Mouse (Mus musculus): ENCODE data around the gene Snd1. TPM values are rescaled to one million over a fixed set of nuclear protein-coding genes. Genes with fewer than 3 reads are reported as not detected.

Gene Snd1
- polyA plus RNA-seq, 2 experiments: 104 to 120 TPM

DNA sequence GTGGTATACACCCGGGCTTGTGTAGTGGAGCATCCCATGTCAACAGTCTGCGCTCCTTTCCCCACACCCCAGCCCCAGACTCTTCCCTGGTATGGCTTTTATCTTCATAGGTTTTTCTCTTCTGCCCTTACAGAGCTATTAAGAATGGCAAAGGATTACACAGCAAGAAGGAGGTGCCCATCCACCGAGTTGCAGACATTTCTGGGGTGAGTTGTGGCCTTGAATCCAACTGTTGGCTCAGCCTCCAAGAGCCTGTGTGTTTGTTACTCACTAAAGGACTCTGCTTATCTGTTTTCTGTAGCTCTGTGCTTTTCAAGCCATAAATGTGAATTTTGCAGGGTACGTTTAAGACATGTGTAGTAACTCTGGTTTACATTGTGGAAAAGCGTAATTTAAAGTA, 249.8 kb downstream of the Snd1 start:
- H3K4me3 ChIP-seq (replicated peaks; ENCODE audit: low read length): no peak overlapping the region
- H3K9me3 ChIP-seq (ENCODE audit: control insufficient read depth, low read length): no peaks in the 10 kb centered on the region
- no peak overlapping the region for H3K4me2 ChIP-seq (replicated peaks; ENCODE audit: low read depth, low read length, severe bottlenecking)
- TF ChIP-seq POLR2A (IDR thresholded peaks at IDR 0.05; ENCODE audit: borderline replicate concordance, extremely low read depth, insufficient read depth, insufficient read length): no peak
- H3K9ac ChIP-seq (ENCODE audit: low read depth, low read length, severe bottlenecking): no peak overlapping the region
- H3K4me1 ChIP-seq (ENCODE audit: control insufficient read depth, insufficient read depth, low read length): 0 out of 2 replicates have a peak, but pooled peaks cover 3% of the 10 kb centered on the region
- H3K27ac ChIP-seq (replicated peaks; ENCODE audit: low read depth, low read length): no peak overlapping the region
- ATAC-seq (ENCODE audit: low FRiP score, low read depth) (no peak), DNase-seq (ENCODE audit: low spot score) (no peak)
- 84% methylated on average over 5 of the region's 5 CpGs for WGBS
- H3K36me3 ChIP-seq (ENCODE audit: control insufficient read depth, insufficient read depth, low read length): peaks cover 7% of the 10 kb centered on the region; the same call in 1 of the 2 replicates
- no peaks in the 10 kb centered on the region for H3K27me3 ChIP-seq (ENCODE audit: control insufficient read depth, insufficient read depth, low read length)

DNA sequence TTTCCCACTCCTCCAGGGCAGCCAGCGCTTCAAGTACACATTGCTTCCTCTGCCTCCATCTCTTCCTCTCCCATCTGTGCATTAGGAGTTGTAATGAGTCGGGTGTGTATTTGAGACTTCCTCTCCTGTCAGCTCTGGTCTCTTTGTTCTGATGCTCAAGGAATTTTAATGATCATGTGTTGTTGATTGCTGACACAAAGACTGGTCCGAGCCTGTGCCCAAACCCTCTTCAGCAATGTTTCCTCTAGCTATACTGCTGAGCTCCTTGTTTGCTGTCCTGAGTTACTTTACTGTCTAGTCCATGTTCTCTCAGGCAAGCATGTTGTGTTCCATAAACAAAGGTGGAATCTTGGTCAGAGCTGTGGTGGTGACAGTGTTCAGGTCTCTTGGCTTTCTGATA, 254.3 kb downstream of the Snd1 start:
- Histone ChIP-seq H3K4me1 (ENCODE audit: control insufficient read depth, insufficient read depth, low read length) (0 out of 2 replicates have a peak, but pooled peaks cover 3% of the 10 kb centered on the region), H3K9me3 (ENCODE audit: control insufficient read depth, low read length) (no peaks in the 10 kb centered on the region), H3K9ac (ENCODE audit: low read depth, low read length, severe bottlenecking) (no peak overlapping the region), H3K27ac (replicated peaks; ENCODE audit: low read depth, low read length) (no peak overlapping the region), H3K36me3 (ENCODE audit: control insufficient read depth, insufficient read depth, low read length) (peaks cover 12% of the 10 kb centered on the region; the same call in 1 of the 2 replicates), H3K27me3 (ENCODE audit: control insufficient read depth, insufficient read depth, low read length) (no peaks in the 10 kb centered on the region), H3K4me3 (replicated peaks; ENCODE audit: low read length) (no peak overlapping the region), H3K4me2 (replicated peaks; ENCODE audit: low read depth, low read length, severe bottlenecking) (no peak overlapping the region)
- no peak for TF ChIP-seq POLR2A (IDR thresholded peaks at IDR 0.05; ENCODE audit: borderline replicate concordance, extremely low read depth, insufficient read depth, insufficient read length)
- 14% methylated on average over 3 of the region's 3 CpGs for WGBS
- no peak for DNase-seq (ENCODE audit: low spot score)
- no peak for ATAC-seq (ENCODE audit: low FRiP score, low read depth)

DNA sequence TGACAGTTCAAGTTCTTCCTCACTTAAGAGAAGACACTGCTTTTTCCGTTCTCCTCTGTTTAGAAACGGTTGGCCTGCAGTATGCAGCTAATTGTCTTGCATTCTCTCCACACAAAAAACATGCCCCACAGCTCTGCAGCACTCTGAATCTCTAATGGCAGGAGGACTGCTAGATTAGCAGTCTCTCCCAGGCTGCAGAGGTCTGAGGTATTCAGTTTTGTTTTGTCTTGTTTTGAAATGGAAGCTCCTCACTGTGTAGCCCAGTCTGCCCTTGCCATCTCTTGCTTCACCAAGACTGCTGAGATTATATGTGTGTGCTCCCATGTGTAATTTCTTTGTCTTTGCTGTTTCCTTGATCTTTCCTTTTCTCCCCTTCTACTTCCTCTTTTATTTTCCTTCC, 254.7 kb downstream of the Snd1 start:
- no peak for TF ChIP-seq POLR2A (IDR thresholded peaks at IDR 0.05; ENCODE audit: borderline replicate concordance, extremely low read depth, insufficient read depth, insufficient read length)
- H3K4me2 ChIP-seq (replicated peaks; ENCODE audit: low read depth, low read length, severe bottlenecking): no peak overlapping the region
- 0 out of 2 replicates have a peak, but pooled peaks cover 3% of the 10 kb centered on the region for H3K4me1 ChIP-seq (ENCODE audit: control insufficient read depth, insufficient read depth, low read length)
- DNase-seq (ENCODE audit: low spot score) (no peak), ATAC-seq (ENCODE audit: low FRiP score, low read depth) (no peak)
- no peak overlapping the region for H3K9ac ChIP-seq (ENCODE audit: low read depth, low read length, severe bottlenecking)
- H3K36me3 ChIP-seq (ENCODE audit: control insufficient read depth, insufficient read depth, low read length): peaks cover 12% of the 10 kb centered on the region; the same call in 1 of the 2 replicates
- H3K27ac ChIP-seq (replicated peaks; ENCODE audit: low read depth, low read length): no peak overlapping the region
- H3K4me3 ChIP-seq (replicated peaks; ENCODE audit: low read length): no peak overlapping the region
- no peaks in the 10 kb centered on the region for H3K27me3 ChIP-seq (ENCODE audit: control insufficient read depth, insufficient read depth, low read length)
- no peaks in the 10 kb centered on the region for H3K9me3 ChIP-seq (ENCODE audit: control insufficient read depth, low read length)
- WGBS: 37% methylated on average over 2 of the region's 2 CpGs

DNA sequence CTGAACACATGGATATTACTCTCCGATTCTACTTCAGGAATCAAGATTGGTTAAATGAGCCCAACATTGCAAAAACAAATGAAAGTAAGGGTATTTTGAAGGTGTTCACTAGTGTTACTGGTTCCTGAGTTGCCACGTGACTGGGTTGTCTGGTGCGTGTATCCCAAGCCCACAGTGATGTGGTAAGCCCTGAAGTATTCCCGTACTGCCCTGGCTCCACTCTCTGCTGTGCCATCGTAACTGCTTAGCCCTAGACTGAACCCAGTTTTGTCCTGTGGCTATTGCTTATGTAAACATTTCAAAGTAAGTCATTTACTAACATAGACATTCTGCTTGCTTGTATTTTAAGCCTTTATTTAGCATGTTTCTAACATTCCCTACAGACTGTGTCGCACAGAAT, 256.3 kb downstream of the Snd1 start:
- ATAC-seq (ENCODE audit: low FRiP score, low read depth): no peak
- no peak for TF ChIP-seq POLR2A (IDR thresholded peaks at IDR 0.05; ENCODE audit: borderline replicate concordance, extremely low read depth, insufficient read depth, insufficient read length)

DNA sequence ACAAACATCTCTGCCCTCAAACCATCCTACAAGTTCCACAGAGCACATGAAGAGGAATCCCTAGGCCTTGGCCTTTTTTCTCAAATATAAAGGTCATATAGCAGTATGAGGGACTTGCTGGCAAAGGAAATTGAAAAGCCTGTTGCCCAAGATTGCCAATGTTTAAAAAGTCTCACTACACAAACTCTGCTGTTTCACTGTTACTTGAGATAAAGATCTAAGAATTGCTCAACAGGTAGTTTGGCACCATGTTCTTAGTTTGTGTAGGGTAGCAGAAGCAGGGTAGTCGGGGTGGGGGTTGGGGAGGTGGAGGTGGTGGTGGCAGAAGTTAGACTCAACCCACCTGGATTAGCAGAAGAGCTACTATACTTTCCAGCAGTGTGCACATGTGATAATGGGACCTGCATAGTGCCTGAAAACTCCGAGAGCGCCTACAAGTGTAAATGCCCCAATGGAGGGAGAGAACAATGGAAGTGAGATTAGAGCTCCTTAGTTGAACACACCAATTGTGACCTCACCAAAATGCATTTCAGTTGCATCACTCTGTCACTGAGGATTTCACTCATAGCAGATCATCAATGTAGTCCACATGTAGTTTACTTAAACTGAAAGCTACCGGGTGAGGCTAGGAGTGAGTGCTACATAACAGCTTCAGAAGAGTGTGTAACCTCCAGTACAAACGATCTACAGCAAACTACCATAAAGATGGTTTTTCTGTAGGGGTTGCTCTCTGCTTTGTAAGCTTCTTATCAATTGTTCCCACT, 259.1 kb downstream of the Snd1 start:
- ATAC-seq (ENCODE audit: low FRiP score, low read depth): no peak
- Histone ChIP-seq H3K4me3 (replicated peaks; ENCODE audit: low read length) (no peak overlapping the region), H3K36me3 (ENCODE audit: control insufficient read depth, insufficient read depth, low read length) (0 out of 2 replicates have a peak, but pooled peaks cover 4% of the 10 kb centered on the region), H3K9ac (ENCODE audit: low read depth, low read length, severe bottlenecking) (no peak overlapping the region), H3K9me3 (ENCODE audit: control insufficient read depth, low read length) (no peaks in the 10 kb centered on the region), H3K27ac (replicated peaks; ENCODE audit: low read depth, low read length) (no peak overlapping the region), H3K4me1 (ENCODE audit: control insufficient read depth, insufficient read depth, low read length) (no peaks in the 10 kb centered on the region), H3K4me2 (replicated peaks; ENCODE audit: low read depth, low read length, severe bottlenecking) (no peak overlapping the region), H3K27me3 (ENCODE audit: control insufficient read depth, insufficient read depth, low read length) (no peaks in the 10 kb centered on the region)
- 91% methylated on average over 5 of the region's 5 CpGs for WGBS
- no peak for TF ChIP-seq POLR2A (IDR thresholded peaks at IDR 0.05; ENCODE audit: borderline replicate concordance, extremely low read depth, insufficient read depth, insufficient read length)
- no peak for DNase-seq (ENCODE audit: low spot score)

More for the DNA sequence above, 256.3 kb downstream of the Snd1 start:
- DNase-seq (ENCODE audit: low spot score): no peak
- 87% methylated on average over 6 of the region's 6 CpGs for WGBS
- Histone ChIP-seq H3K36me3 (ENCODE audit: control insufficient read depth, insufficient read depth, low read length) (0 out of 2 replicates have a peak, but pooled peaks cover 4% of the 10 kb centered on the region), H3K9me3 (ENCODE audit: control insufficient read depth, low read length) (no peaks in the 10 kb centered on the region), H3K9ac (ENCODE audit: low read depth, low read length, severe bottlenecking) (no peak overlapping the region), H3K27ac (replicated peaks; ENCODE audit: low read depth, low read length) (no peak overlapping the region), H3K27me3 (ENCODE audit: control insufficient read depth, insufficient read depth, low read length) (no peaks in the 10 kb centered on the region), H3K4me3 (replicated peaks; ENCODE audit: low read length) (no peak overlapping the region), H3K4me2 (replicated peaks; ENCODE audit: low read depth, low read length, severe bottlenecking) (no peak overlapping the region), H3K4me1 (ENCODE audit: control insufficient read depth, insufficient read depth, low read length) (0 out of 2 replicates have a peak, but pooled peaks cover 3% of the 10 kb centered on the region)
